Mouse (Mus musculus) left cerebral cortex, postnatal 4 days (tissue): ENCODE measurements around the gene Fzd9. TPM values are rescaled to one million over a fixed set of nuclear protein-coding genes. Genes with fewer than 3 reads are reported as not detected.
"Not testable (repeated sequence)": the region's sequence is repeated elsewhere in the genome, so short reads cannot be mapped to it uniquely, and the experiment has no call there.

Source experiments
- DNase-seq: peaks from one replicate; pipeline ENCODE4 v3.0.0-alpha.2; 2022
- intact Hi-C: fragments of 180-260 bp; cut with DNase I; formaldehyde crosslinking; loops from one replicate; pipeline ENCODE4 v1.15.1; 2025
- total RNA-seq, 2 experiments: library from RNA; stranded (reverse); gene quantifications; 2 replicates each; pipeline ENCODE4 v1.2.3; 2021

Gene Fzd9
- total RNA-seq, 2 experiments from 2014 or later = 15.3 to 17.9 TPM

- no peak for DNase-seq
- intact Hi-C loops = no loop called here
Measured at GRCm38 (mm10) chr5:135250186-135251078, 598 bp downstream of the Fzd9 start.

GRCm38 (mm10) chr5:135248956-135249676, 1.9 kb downstream of the Fzd9 start:
- DNase-seq = peak; percentile 49
- intact Hi-C loops = no loop called here

- no peak for DNase-seq
Measured at GRCm38 (mm10) chr5:135247337-135247736, 3.7 kb downstream of the Fzd9 start.

GRCm38 (mm10) chr5:135246531-135246930, 4.5 kb downstream of the Fzd9 start:
- DNase-seq = no peak
- intact Hi-C loops = no loop called here

More at GRCm38 (mm10) chr5:135247337-135247736, 3.7 kb downstream of the Fzd9 start:
- intact Hi-C loops = no loop called here

- intact Hi-C loops = loop anchor here (5.0 kb wide), 1 partner anchor 44 kb away; no protein-coding TSS in a partner anchor
- DNase-seq = no peak
Measured at GRCm38 (mm10) chr5:135243166-135243565, 7.9 kb downstream of the Fzd9 start.

- DNase-seq = no peak
Measured at GRCm38 (mm10) chr5:135242608-135243007, 8.4 kb downstream of the Fzd9 start.

GRCm38 (mm10) chr5:135242136-135242535, 8.9 kb downstream of the Fzd9 start:
- intact Hi-C loops = loop anchor here (5.0 kb wide), 1 partner anchor 45 kb away; no protein-coding TSS in a partner anchor
- DNase-seq = no peak

More at GRCm38 (mm10) chr5:135242608-135243007, 8.4 kb downstream of the Fzd9 start:
- intact Hi-C loops = loop anchor here (5.0 kb wide), 1 partner anchor 45 kb away; no protein-coding TSS in a partner anchor

- DNase-seq = no peak
- intact Hi-C loops = loop anchor here (5.0 kb wide), 1 partner anchor 46 kb away; no protein-coding TSS in a partner anchor
Measured at GRCm38 (mm10) chr5:135241474-135241873, 9.6 kb downstream of the Fzd9 start.

GRCm38 (mm10) chr5:135238832-135239231, 12.2 kb downstream of the Fzd9 start:
- intact Hi-C loops = no loop called here

GRCm38 (mm10) chr5:135236571-135236970, 14.5 kb downstream of the Fzd9 start:
- peak; percentile 65 for DNase-seq
- intact Hi-C loops = no loop called here

More at GRCm38 (mm10) chr5:135238832-135239231, 12.2 kb downstream of the Fzd9 start:
- DNase-seq = no peak

GRCm38 (mm10) chr5:135233166-135233920, 17.7 kb downstream of the Fzd9 start:
- intact Hi-C loops = no loop called here
- no peak for DNase-seq

GRCm38 (mm10) chr5:135230186-135230585, 20.8 kb downstream of the Fzd9 start:
- intact Hi-C loops = no loop called here
- DNase-seq = no peak

- intact Hi-C loops = loop anchor here (10.0 kb wide), 1 partner anchor 149 kb away; no protein-coding TSS in a partner anchor
- not testable (repeated sequence) for DNase-seq
Measured at GRCm38 (mm10) chr5:135225879-135226278, 25.2 kb downstream of the Fzd9 start.

- intact Hi-C loops = loop anchor here (10.0 kb wide), 1 partner anchor 151 kb away; no protein-coding TSS in a partner anchor
Measured at GRCm38 (mm10) chr5:135224169-135224568, 26.9 kb downstream of the Fzd9 start.

GRCm38 (mm10) chr5:135222066-135222465, 29.0 kb downstream of the Fzd9 start:
- intact Hi-C loops = loop anchor here (10.0 kb wide), 1 partner anchor 153 kb away; no protein-coding TSS in a partner anchor

More at GRCm38 (mm10) chr5:135224169-135224568, 26.9 kb downstream of the Fzd9 start:
- DNase-seq = no peak

GRCm38 (mm10) chr5:135220941-135221340, 30.1 kb downstream of the Fzd9 start:
- intact Hi-C loops = loop anchor here (10.0 kb wide), 1 partner anchor 154 kb away; no protein-coding TSS in a partner anchor
- no peak for DNase-seq

More at GRCm38 (mm10) chr5:135222066-135222465, 29.0 kb downstream of the Fzd9 start:
- DNase-seq = no peak

- DNase-seq = peak; percentile 28
Measured at GRCm38 (mm10) chr5:135216871-135217270, 34.2 kb downstream of the Fzd9 start.

GRCm38 (mm10) chr5:135208197-135208596, 42.8 kb downstream of the Fzd9 start:
- no peak for DNase-seq
- intact Hi-C loops = no loop called here

More at GRCm38 (mm10) chr5:135216871-135217270, 34.2 kb downstream of the Fzd9 start:
- intact Hi-C loops = no loop called here

GRCm38 (mm10) chr5:135202763-135203162, 48.3 kb downstream of the Fzd9 start:
- intact Hi-C loops = no loop called here
- DNase-seq = no peak
